Mouse (Mus musculus) urinary bladder, postnatal 36 days (tissue): ENCODE results near the gene A430005L14Rik.

Experiments used
- DNase-seq, 2 experiments: peaks; one replicate each; pipeline ENCODE4 v3.0.0; 2022; ENCODE audit warnings: low spot score in 2 of 2, mixed read lengths in 1 of 2

The A430005L14Rik gene

GRCm38 (mm10) chr4:153974431-153975291 is 17.6 kb downstream of the A430005L14Rik start, which contains the start of the genes Dffb and Cep104:
Dffb (minus strand) TSS chr4:153975126.
Cep104 (plus strand) TSS chr4:153975194.
- peak; percentile 87 to 92 for DNase-seq

- no peak for DNase-seq
Measured at GRCm38 (mm10) chr4:153975292-153975662, 18.2 kb downstream of the A430005L14Rik start.

- no peak for DNase-seq
Measured at GRCm38 (mm10) chr4:153975768-153976167, 18.7 kb downstream of the A430005L14Rik start.

- DNase-seq, result no peak
Measured at GRCm38 (mm10) chr4:153979243-153979642, 22.2 kb downstream of the A430005L14Rik start.

GRCm38 (mm10) chr4:153980470-153980869 is 23.4 kb downstream of the A430005L14Rik start:
- DNase-seq, result no peak

- DNase-seq, result no peak
Measured at GRCm38 (mm10) chr4:153992715-153993114, 35.7 kb downstream of the A430005L14Rik start.

- no peak for DNase-seq
Measured at GRCm38 (mm10) chr4:153993505-153993904, 36.5 kb downstream of the A430005L14Rik start.

- no peak for DNase-seq
Measured at GRCm38 (mm10) chr4:154005488-154005887, 48.5 kb downstream of the A430005L14Rik start.

GRCm38 (mm10) chr4:154006264-154006663 is 49.2 kb downstream of the A430005L14Rik start:
- no peak for DNase-seq

GRCm38 (mm10) chr4:154007759-154008158 is 50.7 kb downstream of the A430005L14Rik start:
- no peak for DNase-seq

- DNase-seq, result no peak
Measured at GRCm38 (mm10) chr4:154010907-154011645, 54.0 kb downstream of the A430005L14Rik start.
